Mouse (Mus musculus) cerebellum, adult 2 months (tissue): ENCODE results near the gene Apobec3. TPM values are rescaled to one million over a fixed set of nuclear protein-coding genes. Genes with fewer than 3 reads are reported as not detected.
A peak's percentile ranks its signal among the peaks of the same experiment; 100 is the strongest.
"Not testable (repeated sequence)": the region's sequence is repeated elsewhere in the genome, so short reads cannot be mapped to it uniquely, and the experiment has no call there.

Source experiments
- DNase-seq, 2 experiments: peaks; one replicate each; pipeline ENCODE4 v3.0.0; 2021
- H3K27ac ChIP-seq: fragments of 200-500 bp; 2 replicates; pipeline ENCODE4 v1.5.1; 2012; ENCODE audit warnings: low read length, control low read depth, inconsistent platforms; ENCODE audit not compliant: insufficient read depth
- H3K27me3 ChIP-seq: fragments of 200-500 bp; 2 replicates; pipeline ENCODE4 v1.6.1; 2012; ENCODE audit warnings: inconsistent platforms, mild to moderate bottlenecking, low read length, moderate library complexity; ENCODE audit not compliant: control insufficient read depth, insufficient read depth
- H3K4me1 ChIP-seq: fragments of 200-500 bp; 2 replicates; pipeline ENCODE4 v1.6.1; 2011; ENCODE audit warnings: low read length; ENCODE audit not compliant: control insufficient read depth, insufficient read depth
- H3K4me3 ChIP-seq: fragments of 200-500 bp; replicated peaks from 2 replicates; pipeline ENCODE3; 2011; ENCODE audit warnings: mild to moderate bottlenecking, low read depth, low read length, control low read depth; ENCODE audit not compliant: insufficient read depth
- CTCF ChIP-seq: fragments of 200-500 bp; IDR thresholded peaks from 2 replicates; pipeline ENCODE4 v1.5.1; 2011; ENCODE audit warnings: low read depth, mild to moderate bottlenecking, control low read depth, low read length, moderate library complexity, borderline replicate concordance; ENCODE audit not compliant: insufficient read depth
- POLR2A ChIP-seq: fragments of 200-500 bp; IDR thresholded peaks from 2 replicates; pipeline ENCODE4 v1.6.1; 2011; ENCODE audit warnings: low read length, control low read depth, borderline replicate concordance; ENCODE audit not compliant: insufficient read depth
- WGBS: fragments of 180-500 bp; shearing (Covaris S2); methylation state at CpG from one replicate; pipeline ENCODE4 v1.1.7; 2018; 5-methylcytosine and 5-hydroxymethylcytosine counted together
- polyA plus RNA-seq: library from polyadenylated mRNA; depleted of rRNA; stranded (reverse); fragments of >200 nt; gene quantifications from 2 replicates; pipeline ENCODE4 v1.2.3, GENCODE M21; 2012

Gene Apobec3
- polyA plus RNA-seq, 1 experiment = 3.6 TPM

- H3K27ac ChIP-seq = peak overlapping the region; percentile 41
- H3K4me1 ChIP-seq = peaks cover 19% of the 10 kb centered on the region
- TF ChIP-seq CTCF (no peak), POLR2A (peak; percentile 42; the same call in 1 of the 2 replicates)
- under 1% methylated on average over 61 of the region's 62 CpGs for WGBS
- peak; percentile 94 to 96 for DNase-seq
- H3K27me3 ChIP-seq = no peaks in the 10 kb centered on the region
- H3K4me3 ChIP-seq = peak overlapping the region; percentile 80
Measured at GRCm38 (mm10) chr15:79932323-79932987, 41.0 kb downstream of the Apobec3 start.

GRCm38 (mm10) chr15:79933052-79933669, 41.7 kb downstream of the Apobec3 start:
- peaks cover 19% of the 10 kb centered on the region for H3K4me1 ChIP-seq
- WGBS = 22% methylated on average over 22 of the region's 22 CpGs
- peak overlapping the region; percentile 80 for H3K4me3 ChIP-seq
- no peak for TF ChIP-seq CTCF
- no peak for TF ChIP-seq POLR2A
- no peak for DNase-seq
- H3K27me3 ChIP-seq = no peaks in the 10 kb centered on the region
- no peak overlapping the region for H3K27ac ChIP-seq

GRCm38 (mm10) chr15:79933670-79934514, 42.4 kb downstream of the Apobec3 start:
- Histone ChIP-seq H3K4me1 (peaks cover 19% of the 10 kb centered on the region; the same call in 1 of the 2 replicates), H3K4me3 (no peak overlapping the region), H3K27ac (no peak overlapping the region), H3K27me3 (no peaks in the 10 kb centered on the region)
- DNase-seq = no peak
- TF ChIP-seq CTCF (no peak), POLR2A (no peak)
- WGBS = 25% methylated on average over 22 of the region's 22 CpGs

- Histone ChIP-seq H3K4me3 (no peak overlapping the region), H3K27me3 (no peaks in the 10 kb centered on the region), H3K27ac (no peak overlapping the region), H3K4me1 (peaks cover 13% of the 10 kb centered on the region; the same call in 1 of the 2 replicates)
- TF ChIP-seq CTCF = no peak
- no peak for TF ChIP-seq POLR2A
- DNase-seq = no peak
- 65% methylated on average over 10 of the region's 10 CpGs for WGBS
Measured at GRCm38 (mm10) chr15:79934776-79935175, 43.3 kb downstream of the Apobec3 start.

- no peak overlapping the region for H3K27ac ChIP-seq
- 55% methylated on average over 9 of the region's 9 CpGs for WGBS
- H3K4me3 ChIP-seq = no peak overlapping the region
- DNase-seq = no peak
- H3K27me3 ChIP-seq = no peaks in the 10 kb centered on the region
- TF ChIP-seq CTCF (no peak), POLR2A (no peak)
- H3K4me1 ChIP-seq = peaks cover 10% of the 10 kb centered on the region; the same call in 1 of the 2 replicates
Measured at GRCm38 (mm10) chr15:79935654-79936373, 44.4 kb downstream of the Apobec3 start.

GRCm38 (mm10) chr15:79936374-79936751, 44.9 kb downstream of the Apobec3 start:
- Histone ChIP-seq H3K27ac (no peak overlapping the region), H3K27me3 (no peaks in the 10 kb centered on the region), H3K4me1 (peaks cover 5% of the 10 kb centered on the region; the same call in 1 of the 2 replicates), H3K4me3 (no peak overlapping the region)
- WGBS = 77% methylated on average over 7 of the region's 7 CpGs
- DNase-seq = no peak
- TF ChIP-seq POLR2A (no peak), CTCF (no peak)

- Histone ChIP-seq H3K4me1 (no peaks in the 10 kb centered on the region), H3K27ac (no peak overlapping the region), H3K27me3 (no peaks in the 10 kb centered on the region), H3K4me3 (no peak overlapping the region)
- TF ChIP-seq CTCF (no peak), POLR2A (no peak)
- DNase-seq = no peak
- WGBS = 90% methylated on average over 12 of the region's 12 CpGs
Measured at GRCm38 (mm10) chr15:79939020-79939419, 47.6 kb downstream of the Apobec3 start.

GRCm38 (mm10) chr15:79939501-79939900, 48.0 kb downstream of the Apobec3 start:
- not testable (repeated sequence) for H3K4me3 ChIP-seq, H3K4me1 ChIP-seq, DNase-seq, H3K27me3 ChIP-seq, H3K27ac ChIP-seq
- WGBS = 82% methylated on average over 6 of the region's 7 CpGs
